Mouse (Mus musculus): Measurements from ENCODE around the gene Hist1h2bg.
"Not testable (repeated sequence)": the region's sequence is repeated elsewhere in the genome, so short reads cannot be mapped to it uniquely, and the experiment has no call there.

DNA sequence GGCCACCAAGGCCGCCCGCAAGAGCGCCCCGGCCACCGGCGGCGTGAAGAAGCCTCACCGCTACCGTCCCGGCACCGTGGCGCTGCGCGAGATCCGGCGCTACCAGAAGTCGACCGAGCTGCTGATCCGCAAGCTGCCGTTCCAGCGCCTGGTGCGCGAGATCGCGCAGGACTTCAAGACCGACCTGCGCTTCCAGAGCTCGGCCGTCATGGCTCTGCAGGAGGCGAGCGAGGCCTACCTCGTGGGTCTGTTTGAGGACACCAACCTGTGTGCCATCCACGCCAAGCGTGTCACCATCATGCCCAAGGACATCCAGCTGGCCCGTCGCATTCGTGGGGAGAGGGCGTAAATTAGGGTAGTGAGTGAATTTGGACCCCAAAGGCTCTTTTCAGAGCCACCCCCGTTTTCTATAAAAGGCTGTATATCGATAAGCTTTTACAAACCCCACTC is 4.7 kb downstream of the Hist1h2bg start:
- TF ChIP-seq MAX (IDR thresholded peaks at IDR 0.05); CTCF (IDR thresholded peaks at IDR 0.05; ENCODE audit: control insufficient read depth, insufficient read depth, insufficient read length); MYOG (IDR thresholded peaks at IDR 0.05; ENCODE audit: control insufficient read depth, extremely low read depth, insufficient read length); USF1 (IDR thresholded peaks at IDR 0.05; ENCODE audit: low read depth); MYOD1 (IDR thresholded peaks at IDR 0.05; ENCODE audit: control insufficient read depth, insufficient read length, low read depth); CEBPB (IDR thresholded peaks at IDR 0.05; ENCODE audit: low read depth): not testable (repeated sequence)

Measured in C2C12 (cell line).